Mouse (Mus musculus) kidney, adult 11 months (tissue): Measurements from ENCODE around the gene Cep41.

Experiments used
- DNase-seq: peaks from one replicate; pipeline ENCODE4 v3.0.0; 2022

Gene Cep41

DNA sequence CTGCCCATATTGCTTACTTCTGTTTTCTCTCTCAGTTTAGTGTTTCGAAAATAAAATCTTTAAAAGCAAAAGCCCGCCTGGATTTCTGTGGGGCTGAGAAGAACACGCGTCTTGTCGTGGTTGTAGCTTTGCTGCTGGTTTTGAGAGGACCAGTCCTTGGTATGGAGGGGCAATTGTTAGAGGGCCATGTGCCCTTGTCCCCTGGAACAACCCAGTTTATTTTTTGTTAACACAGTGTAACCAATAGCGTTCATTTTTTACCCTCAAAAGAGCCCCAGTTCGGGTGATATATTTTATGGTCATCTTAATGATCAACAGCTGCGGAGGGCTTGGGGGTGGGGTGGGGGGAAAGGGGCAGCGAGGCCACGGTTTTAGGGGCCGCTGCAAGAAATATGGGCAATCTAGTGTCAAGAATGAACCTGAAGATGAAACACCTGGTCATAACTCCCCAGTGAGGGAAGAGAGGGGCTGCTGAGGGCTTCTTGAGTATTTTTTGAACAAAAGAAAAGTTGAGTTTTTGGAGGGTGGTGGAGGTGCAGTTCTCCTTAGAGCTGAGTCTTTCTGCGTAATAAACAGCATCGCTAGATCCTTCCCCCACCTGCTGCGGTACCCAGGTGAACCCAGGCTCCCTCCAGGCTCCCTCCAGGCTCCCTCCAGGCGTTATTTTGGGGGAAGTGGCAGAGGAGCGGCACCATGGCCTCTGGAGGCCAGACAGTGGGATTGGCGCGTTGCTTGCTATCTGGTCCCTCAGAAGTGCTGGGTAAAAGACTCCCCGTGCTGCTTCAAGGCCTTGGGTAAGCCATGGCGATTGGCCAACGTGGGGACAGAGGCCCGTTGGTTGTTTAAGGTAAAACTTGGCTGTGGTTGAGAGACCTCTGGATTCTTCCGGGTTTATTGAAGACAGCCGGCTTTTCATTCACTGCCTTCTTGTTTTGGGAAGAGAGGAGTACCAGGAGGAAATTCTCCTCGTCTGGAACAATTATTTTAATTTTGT lies 17.1 kb upstream of the Cep41 start:
- no peak for DNase-seq

DNA sequence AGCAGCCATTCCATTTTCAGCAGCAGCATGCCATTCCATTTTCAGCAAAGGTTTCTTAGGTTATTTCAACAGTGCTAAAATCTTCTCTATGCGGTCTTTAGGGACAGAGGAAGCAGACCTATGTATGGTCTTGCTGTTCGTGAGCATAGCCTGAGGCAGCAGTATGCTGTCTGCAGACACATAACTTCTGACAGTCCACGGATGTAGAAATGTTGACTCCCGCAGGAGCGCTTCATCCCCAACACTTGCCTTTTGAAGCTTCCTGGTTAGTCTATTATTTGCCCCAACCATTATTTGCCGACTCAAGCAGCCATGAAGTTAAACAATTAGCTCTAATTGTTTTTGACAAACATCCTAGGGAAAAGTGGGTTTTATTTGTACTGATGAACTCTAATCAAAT lies 15.6 kb upstream of the Cep41 start:
- DNase-seq: no peak

DNA sequence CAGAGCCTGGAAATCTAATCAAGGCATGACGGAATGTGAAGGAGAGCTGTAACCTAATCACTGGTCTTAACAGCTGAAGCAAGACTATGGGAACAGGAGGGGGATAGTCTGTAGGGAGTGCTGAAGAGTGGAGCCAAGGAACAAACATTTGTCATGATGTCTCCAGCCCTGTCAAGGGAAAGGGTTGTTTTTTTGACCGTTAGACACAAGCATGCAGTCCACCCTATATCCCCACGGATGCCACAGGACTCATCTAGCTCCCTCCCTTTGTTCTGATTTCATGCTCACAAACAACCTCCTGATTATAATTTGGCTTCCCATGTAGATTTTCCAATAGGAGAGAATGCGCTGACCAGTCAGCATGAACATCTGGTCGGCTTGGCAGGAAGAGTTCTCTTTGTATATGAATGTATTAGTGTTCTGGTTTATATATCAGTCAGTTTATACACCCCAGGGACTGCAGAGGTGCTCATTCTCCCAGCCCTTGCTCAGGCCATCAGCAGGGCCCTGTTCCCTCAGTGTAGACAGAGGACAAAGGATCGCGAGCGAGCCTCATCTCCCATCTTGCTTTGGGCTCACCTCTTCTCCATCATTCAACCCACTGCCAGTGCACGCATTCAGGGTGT lies 10.5 kb upstream of the Cep41 start:
- no peak for DNase-seq

DNA sequence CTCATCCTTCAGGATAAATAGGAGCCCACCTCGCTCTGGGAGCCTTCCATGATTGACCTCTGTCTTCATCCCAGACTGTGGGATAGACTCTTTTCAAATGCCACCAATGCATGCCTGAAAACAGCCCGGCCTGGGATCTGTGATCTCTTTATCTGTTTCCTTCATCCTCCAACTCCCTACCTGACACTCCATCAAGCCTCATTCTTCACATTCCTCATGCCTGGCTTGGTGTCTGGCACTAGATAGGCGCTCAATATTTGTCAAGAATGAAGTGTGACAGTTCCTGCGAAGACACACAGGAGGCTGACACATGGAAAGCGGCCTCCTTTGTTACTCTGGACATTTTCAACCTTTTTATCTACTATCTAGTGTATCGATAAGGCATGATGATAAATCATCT lies 9.9 kb upstream of the Cep41 start:
- DNase-seq: no peak

DNA sequence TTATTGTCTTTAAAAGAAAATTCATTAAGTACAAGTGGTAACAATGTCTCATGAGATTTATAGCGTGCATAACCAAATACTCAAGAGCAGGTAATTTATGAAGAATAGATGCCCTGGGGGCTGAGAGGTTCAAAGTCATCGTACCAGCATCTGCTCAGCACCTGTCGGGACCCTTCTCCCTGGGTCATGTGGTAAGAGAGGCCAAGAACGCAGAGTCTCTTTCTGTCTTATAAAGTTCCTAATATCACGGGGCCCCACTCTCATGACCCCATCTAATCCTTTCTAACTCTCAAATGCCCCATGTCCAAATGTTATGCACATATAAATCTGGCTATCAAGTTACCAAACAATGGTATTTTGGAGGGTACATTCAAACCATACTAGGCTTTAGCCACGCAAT lies 9.3 kb upstream of the Cep41 start:
- DNase-seq: no peak

DNA sequence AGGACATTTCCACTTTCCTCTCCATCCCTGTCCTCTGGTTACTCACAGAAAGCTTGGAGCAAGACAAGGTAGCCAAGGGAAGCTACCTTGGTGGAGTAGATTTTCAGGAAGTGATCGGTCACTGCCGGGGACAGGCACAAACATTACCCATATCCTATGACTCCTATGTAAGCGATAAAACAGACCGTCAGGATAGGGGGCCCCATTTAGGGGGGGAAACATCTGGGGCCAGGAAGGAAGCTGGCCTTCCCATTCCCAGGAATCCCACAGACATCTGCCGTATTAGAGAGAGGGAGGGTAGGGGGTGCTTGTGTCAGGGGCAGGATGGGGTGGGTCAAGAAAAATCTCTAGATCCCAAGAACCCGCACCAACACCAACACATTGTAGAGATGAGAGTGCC lies 6.6 kb upstream of the Cep41 start:
- no peak for DNase-seq

DNA sequence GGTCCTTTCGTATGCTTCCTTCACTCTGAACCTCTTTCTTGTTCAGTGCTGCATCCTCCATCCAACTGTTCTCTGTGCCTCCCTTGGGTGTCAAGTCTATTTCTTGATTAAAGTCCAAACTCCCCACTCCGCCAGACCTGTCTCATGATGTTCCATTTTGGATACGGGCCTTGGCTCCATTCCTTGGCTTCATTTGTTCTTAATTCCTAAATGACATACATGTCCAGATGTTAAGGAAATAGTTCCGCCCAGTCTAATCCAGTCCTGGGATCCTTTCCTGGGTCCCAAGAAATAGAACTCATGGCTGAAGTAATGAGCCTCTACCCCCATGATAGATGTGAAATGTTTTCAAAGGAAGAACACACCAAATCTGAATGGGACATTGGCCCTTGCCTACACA lies 4.5 kb upstream of the Cep41 start:
- DNase-seq: no peak

DNA sequence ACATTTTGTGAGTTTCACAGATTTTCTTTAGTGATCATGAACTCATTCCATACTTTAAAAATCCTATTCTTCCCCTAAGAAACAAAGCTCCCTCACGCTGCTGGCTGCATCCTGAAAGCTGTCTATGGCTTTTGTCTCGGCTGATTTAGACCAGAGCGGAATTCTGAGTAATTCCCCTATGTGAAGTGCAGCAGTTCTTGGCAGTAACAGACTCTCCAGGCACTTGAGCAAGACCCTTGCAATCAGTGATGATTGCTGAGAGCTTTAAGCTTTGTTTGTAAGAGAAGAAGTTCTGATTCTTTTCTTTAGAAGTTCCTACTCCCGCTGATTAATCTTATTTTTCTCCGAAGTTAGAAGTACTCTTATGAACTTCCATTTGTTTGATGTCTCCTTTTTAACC lies 3.9 kb upstream of the Cep41 start:
- DNase-seq: no peak

DNA sequence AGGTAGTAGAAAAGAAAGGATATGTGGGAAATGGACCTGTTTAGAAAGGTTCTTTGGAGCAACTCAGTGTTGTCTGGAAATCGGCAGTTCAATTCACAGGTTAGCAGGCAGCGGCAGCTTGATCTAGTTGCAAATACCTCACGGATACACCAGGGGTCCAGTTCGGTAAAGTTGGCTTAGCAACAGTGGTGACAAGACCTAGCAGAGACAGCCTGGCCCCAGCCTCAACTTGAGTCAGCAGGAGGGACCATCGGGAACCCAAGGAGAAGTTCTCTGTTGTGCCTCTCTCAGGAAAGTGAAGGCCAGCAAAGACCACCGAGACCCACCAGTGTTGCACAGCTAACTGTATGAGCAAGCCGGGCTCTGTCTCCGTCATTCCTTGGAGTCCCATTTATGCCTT lies 1.6 kb upstream of the Cep41 start:
- no peak for DNase-seq

DNA sequence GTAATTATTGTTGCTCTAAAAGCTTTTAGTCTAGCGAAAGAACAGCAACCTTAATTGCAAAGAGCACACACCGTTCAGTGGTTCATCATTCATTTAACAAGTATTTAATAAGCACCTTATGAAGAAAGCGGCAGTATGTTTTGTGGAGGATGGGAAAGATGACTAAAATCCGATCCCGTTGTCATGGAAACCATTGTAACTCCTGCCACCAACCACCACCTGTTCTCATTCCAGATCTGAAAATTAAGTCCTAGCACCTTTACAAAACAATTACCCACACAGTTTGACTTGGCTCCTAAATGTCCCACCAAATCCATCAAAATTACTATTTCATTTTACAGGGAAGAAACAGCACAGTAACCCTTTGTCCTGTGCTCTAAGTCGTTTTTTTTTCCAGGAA lies 660 bp upstream of the Cep41 start:
- DNase-seq: no peak

DNA sequence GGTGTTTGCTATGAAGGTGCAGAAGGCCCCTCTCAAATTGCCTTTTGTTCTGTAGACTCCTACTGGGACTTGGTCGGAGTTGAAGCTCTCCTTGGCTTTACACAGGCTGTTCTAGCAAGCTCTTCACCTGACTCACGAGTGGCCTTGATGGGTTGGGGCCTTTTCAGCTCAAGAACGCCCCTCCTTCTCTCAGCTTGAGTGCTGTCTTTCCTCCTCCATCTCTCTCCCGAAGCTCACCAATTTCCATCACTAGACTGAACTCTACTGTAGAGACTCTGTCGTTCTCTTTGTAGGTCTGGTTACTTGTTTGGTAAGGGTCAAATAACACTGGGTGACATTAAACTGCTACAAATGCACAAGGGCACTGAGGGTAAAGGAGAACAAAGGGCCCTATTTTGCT lies 723 bp downstream of the Cep41 start:
- no peak for DNase-seq

DNA sequence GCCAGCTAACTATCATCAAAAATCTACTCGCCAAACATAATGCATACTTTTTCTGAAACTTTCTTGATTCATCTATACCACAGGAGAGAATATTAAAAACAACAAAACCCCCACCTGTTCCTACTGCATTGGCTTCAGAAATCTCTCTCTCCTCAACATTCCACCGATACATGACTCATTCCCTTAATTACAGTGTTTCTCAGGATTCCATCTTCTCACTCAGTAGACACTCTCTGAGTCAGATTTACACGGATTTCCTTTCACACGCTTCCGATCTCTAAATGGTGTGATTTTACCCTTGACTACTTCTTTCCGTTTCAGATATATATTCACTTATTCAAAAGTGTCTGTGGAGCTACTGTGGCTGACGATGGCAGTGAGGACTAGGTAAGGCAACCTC lies 6.4 kb downstream of the Cep41 start:
- no peak for DNase-seq

DNA sequence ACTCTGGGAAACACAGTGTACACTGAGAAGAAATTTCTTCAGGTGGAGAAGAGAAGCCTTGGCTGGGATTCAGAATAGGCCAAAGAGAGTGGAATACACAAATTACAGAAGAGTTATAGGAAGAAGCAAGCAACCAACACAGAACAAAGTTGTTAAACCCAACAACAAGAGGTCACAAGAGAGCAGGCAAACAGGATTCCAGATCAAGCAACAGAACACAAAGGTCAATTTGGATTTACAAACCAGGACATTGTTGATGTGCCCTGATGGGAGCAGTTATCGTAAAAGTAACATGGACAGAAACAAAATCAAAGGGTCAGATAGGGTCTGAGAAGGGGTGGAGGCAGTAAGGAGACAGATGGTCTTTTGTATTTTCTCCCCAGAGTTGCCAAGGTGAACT lies 9.0 kb downstream of the Cep41 start:
- no peak for DNase-seq

DNA sequence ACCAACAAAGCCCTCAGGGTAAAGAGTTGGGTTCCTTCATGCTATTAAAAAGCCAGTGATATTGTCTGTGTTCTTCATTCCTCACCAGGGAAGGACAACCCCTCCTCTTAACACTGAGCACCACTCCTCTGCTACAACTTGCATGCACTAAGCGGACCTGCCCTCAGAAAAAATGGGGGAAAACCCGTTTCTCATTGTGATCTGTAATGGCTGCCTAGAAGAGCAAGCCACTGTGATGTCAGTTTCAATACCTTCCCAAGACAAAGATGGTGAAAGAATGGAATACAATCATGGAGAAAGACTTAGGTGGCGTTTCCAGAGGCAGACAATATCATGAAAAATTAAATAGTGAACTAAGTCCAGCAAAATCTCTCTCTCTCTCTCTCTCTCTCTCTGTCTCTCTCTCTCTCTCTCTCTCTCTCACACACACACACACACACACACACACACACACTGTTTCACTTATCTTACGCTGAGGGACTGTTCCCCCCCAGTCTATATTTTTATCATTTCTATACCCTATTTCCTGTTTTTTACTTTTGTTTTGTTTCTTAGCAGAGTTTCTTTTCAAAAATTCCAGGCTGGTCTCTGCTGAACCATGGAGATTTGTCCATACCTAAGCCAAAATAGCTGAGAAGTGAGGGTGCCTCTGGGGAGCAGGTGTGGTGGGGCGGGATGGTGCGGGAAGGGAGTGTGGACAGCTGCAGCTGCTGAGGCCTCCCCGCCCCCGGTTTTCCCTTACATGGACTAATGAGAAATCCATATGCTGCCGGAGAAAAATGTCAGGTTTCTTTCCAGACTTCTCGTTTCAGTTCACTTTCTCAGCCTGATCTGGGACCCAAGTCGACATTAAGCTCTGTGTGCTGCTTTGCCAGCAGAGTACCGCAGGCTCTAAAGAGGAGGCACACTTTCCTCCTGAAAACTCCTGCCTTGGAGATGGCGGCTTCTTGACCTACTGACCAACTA lies 11.3 kb downstream of the Cep41 start:
- DNase-seq: no peak

DNA sequence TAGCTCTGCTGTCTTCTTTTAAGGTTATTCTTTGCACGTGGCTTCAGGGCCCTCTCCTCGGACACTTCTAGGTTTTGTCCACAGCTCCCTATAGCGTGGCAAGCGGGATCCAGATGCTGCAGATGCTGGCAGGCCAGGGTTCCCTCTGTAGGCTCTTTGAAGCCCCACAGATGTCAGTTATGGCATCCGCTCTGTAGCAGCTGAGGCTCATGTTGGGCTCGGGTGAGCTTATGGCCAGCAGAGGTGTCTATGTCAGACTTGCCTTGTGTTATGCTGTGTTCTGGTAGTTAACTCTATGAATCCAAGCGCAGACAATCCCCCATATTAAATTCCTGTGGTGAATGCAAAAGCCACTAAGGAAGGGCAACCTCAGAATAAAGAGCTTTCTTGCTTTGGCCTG lies 13.1 kb downstream of the Cep41 start:
- no peak for DNase-seq

DNA sequence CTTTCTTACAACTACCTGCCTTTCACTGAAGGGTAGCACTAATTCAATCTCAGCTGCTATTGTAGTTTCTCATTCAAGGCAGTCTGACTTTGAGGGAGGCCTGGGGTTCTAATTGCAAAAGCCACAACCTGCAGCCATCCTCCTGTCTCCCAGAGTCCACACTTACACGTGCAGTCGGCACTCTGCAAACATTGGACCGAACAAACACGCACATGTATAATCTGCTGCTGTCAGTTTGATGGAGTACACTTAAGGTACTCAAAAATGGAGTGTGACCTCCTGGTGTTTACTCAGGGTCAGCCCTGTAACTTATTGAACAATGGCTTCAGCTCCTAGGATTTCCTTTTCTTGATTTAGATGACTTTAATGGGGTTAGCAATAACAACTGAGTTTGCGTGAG lies 14.0 kb downstream of the Cep41 start:
- no peak for DNase-seq

DNA sequence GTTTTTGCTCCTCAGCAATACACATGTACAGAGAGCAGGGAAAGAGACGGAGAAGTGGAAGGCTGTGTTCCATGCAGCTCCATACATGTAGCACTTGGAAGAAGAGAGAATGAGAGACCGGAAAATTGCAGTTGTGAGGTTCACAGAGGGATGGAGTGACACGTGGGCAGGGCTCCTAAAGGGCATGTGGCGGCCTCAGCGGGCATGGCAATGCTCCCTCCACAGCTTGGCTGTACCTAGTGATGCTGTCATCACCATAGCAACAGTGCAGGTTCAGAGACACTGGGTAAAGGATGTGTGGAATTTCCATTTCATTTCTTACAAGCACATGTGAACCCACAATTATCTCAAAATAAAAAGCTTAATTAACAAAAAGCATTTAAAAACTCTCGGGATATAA lies 15.1 kb downstream of the Cep41 start:
- DNase-seq: no peak

DNA sequence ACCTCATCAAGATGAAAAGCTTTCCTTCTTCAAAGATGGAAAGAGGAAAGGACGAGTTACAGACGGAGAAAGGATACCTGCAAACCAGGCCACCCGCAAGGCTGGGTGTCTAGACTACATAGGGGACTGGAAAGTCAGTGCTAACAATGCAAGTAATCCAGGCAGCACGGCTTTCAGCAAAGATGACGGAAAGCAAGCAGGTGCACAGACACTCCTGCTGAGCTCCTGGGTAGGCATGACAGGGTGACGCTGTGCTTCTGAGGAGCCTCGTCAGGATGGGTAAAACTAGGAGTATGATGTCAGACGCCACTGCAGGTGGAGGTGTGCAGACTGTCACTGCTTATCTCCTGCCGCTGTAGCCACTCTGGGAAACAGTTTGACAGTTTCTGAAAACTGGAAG lies 16.0 kb downstream of the Cep41 start:
- no peak for DNase-seq

DNA sequence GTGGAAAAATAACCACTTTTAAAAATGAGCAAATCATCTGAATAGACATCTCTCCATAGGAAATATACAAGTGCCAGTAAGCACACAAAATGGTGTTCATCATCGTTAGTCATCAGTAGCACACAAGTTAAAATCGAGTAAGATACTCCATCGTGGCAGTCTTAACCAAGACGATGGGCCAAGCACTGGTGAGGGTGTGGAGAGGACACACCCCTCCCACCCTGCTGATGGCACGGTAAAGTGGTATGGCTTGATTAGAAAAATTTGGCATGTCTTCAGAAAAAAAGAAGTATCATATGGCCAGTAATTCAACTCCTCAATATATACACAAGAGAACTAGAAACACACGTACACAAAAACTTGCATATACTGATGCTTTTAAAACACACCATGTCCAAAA lies 17.0 kb downstream of the Cep41 start:
- DNase-seq: no peak

DNA sequence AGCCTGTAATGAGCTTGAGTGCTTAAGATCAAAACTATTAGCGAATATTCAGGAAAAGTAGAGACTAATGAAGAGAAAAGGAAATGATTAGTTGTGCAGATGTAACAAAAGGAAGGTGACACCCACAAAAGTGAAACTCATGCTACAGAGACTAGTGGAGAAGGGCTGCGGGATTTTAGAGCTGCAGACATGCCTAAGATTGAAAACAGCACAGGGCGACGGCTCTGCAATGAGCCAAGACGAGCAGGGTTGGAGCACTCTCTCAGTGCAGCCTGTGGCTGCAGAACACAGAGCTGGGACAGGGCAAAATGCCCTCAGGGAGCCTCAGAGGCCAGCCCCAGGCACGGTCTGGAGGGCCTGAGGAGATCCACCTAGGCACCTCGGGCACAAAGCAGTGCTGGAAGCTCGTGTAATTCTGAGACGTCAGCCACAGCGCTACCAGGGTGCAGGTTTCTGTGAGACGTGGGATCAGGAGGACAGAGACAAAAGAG lies 18.2 kb downstream of the Cep41 start:
- DNase-seq: no peak

DNA sequence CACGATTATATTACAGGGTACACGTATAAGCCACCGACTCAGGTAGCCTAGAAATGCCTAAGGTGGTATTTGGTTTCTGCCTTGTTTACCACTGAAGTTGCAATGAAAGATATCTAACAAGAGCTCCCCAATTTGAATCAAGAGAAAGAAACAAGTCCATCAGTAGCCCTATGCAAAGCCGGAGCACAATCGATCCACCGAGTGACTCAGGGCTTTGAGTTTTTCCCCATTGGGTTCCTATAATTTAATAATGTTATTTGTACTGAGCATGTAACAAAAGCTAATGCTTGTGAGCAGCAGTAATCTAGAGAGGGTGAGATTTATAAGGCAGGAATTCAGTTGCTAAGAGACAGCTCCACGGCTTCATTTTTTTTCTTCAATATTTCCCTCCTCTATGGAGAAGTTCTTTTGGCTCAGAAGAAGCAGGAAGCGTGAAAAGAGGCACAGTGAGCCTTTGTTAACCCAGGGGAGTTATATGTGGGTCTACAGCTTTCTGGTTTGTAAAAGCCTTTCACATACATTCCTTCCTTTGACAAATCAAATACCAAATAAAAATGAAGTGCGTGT lies 18.8 kb downstream of the Cep41 start:
- no peak for DNase-seq

DNA sequence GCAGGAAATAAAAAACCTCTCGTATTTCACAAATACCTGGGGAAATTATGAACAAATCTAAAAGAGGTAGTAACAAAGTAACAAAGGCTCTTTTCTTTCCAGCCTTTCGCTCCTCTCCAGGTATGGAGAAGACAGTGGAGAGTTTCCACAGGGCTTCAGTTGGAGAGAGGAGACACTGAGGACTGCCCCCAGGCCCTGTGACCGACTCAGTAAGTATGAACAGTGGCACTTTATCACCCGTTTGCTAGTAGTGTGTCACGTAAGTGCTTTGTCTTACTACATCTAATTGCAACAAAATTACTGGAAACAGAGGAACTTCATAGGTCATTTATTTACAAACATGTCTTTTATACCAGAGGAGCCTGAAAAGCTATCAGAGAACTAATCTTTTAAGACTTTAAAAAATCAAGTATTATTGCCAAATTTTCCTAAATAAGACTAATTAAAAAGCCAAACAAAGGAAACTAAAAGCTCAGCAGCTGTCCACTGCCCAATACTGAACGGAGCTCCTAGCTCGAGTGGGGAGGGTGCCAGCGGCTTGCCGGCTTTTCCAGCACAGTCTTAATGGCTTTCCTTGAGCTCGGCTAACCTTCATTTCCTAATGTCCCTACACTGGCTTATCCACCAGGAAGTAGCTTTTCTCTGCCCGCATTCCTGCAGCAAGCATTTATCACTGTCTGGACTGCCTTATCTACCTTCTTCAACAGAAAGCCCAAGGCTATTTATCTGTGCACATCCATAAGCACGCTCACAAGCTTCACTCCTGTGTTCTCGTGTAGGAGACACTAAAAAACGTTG lies 19.6 kb downstream of the Cep41 start:
- no peak for DNase-seq
